Mouse (Mus musculus): ENCODE data around the gene Trpm8. TPM values are rescaled to one million over a fixed set of nuclear protein-coding genes. Genes with fewer than 3 reads are reported as not detected.

The Trpm8 gene
- total RNA-seq, 2 experiments from 2014 or later = 0.15 TPM; not detected in 1

GRCm38 (mm10) chr1:88357458-88358090, 80.1 kb downstream of the Trpm8 start:
- DNase-seq = peak in 1 of 2 experiments; percentile 38

- DNase-seq = peak in 1 of 2 experiments; percentile 7
These were observed 80.7 kb downstream of the Trpm8 start for GRCm38 (mm10) chr1:88358102-88358654.

GRCm38 (mm10) chr1:88361085-88361484, 83.6 kb downstream of the Trpm8 start:
- DNase-seq = no peak

- DNase-seq = no peak
These were observed 89.6 kb downstream of the Trpm8 start for GRCm38 (mm10) chr1:88366881-88367644.

- no peak for DNase-seq
These were observed 101.0 kb downstream of the Trpm8 start for GRCm38 (mm10) chr1:88378446-88378845.

GRCm38 (mm10) chr1:88391632-88392031, 114.2 kb downstream of the Trpm8 start:
- no peak for DNase-seq

- DNase-seq = no peak
These were observed 115.9 kb downstream of the Trpm8 start for GRCm38 (mm10) chr1:88393321-88393720.

GRCm38 (mm10) chr1:88403378-88403777, 125.9 kb downstream of the Trpm8 start:
- no peak for DNase-seq

GRCm38 (mm10) chr1:88406078-88406806, 128.8 kb downstream of the Trpm8 start:
- DNase-seq = no peak

GRCm38 (mm10) chr1:88406807-88407198, 129.3 kb downstream of the Trpm8 start, which contains the start of gene Spp2:
TSS of gene Spp2 (plus strand) at chr1:88406961.
- DNase-seq = no peak

GRCm38 (mm10) chr1:88408340-88408739, 130.9 kb downstream of the Trpm8 start:
- DNase-seq = no peak

GRCm38 (mm10) chr1:88412013-88412412, 134.6 kb downstream of the Trpm8 start:
- DNase-seq = no peak

- DNase-seq = no peak
These were observed 141.5 kb downstream of the Trpm8 start for GRCm38 (mm10) chr1:88418943-88419342.

GRCm38 (mm10) chr1:88422045-88422444, 144.6 kb downstream of the Trpm8 start:
- DNase-seq = no peak

GRCm38 (mm10) chr1:88422846-88423395, 145.5 kb downstream of the Trpm8 start:
- no peak for DNase-seq

- peak; percentile 73 to 77 for DNase-seq
These were observed 147.3 kb downstream of the Trpm8 start for GRCm38 (mm10) chr1:88424602-88425252.

- DNase-seq = no peak
These were observed 150.7 kb downstream of the Trpm8 start for GRCm38 (mm10) chr1:88427987-88428741.

- no peak for DNase-seq
These were observed 152.0 kb downstream of the Trpm8 start for GRCm38 (mm10) chr1:88429413-88429812.

- DNase-seq = no peak
These were observed 153.8 kb downstream of the Trpm8 start for GRCm38 (mm10) chr1:88431262-88431661.

- no peak for DNase-seq
These were observed 155.1 kb downstream of the Trpm8 start for GRCm38 (mm10) chr1:88432601-88433000.

All from layer of hippocampus, postnatal 36 days (tissue).